Mouse (Mus musculus) intestine, embryonic 16.5 days (tissue): ENCODE measurements at regions not wholly inside any gene's neighbourhood (a gene's known extent, or its start where the extent isn't known, plus 50 kb on each side); places are given as distances from the start of the nearest gene placed in this dataset. TPM values are rescaled to one million over a fixed set of nuclear protein-coding genes. Genes with fewer than 3 reads are reported as not detected.

Experiments
- ATAC-seq: fragments of 200-750 bp; cut with Nextera tagmentation; 2 replicates; pipeline ENCODE4 v1.8.0; 2017; ENCODE audit warnings: moderate TSS enrichment, moderate library complexity
- H3K27ac ChIP-seq: fragments of 300-500 bp; sonication (generic); 2 replicates; pipeline ENCODE4 v1.5.1; 2014; ENCODE audit warnings: mild to moderate bottlenecking, low read length
- H3K27me3 ChIP-seq: fragments of 300-500 bp; sonication (generic); replicated peaks from 2 replicates; pipeline ENCODE4 v1.6.1; 2014; ENCODE audit warnings: low read length, control low read depth, mixed read lengths; ENCODE audit not compliant: control insufficient read depth, insufficient read depth
- H3K36me3 ChIP-seq: fragments of 300-500 bp; sonication (generic); 2 replicates; pipeline ENCODE4 v1.6.1; 2014; ENCODE audit warnings: low read length, control low read depth; ENCODE audit not compliant: control insufficient read depth, insufficient read depth
- H3K4me1 ChIP-seq: fragments of 300-500 bp; sonication (generic); 2 replicates; pipeline ENCODE4 v1.6.1; 2014; ENCODE audit warnings: low read length, control low read depth, mixed read lengths; ENCODE audit not compliant: control insufficient read depth, insufficient read depth
- H3K4me2 ChIP-seq: fragments of 300-500 bp; sonication (generic); 2 replicates; pipeline ENCODE4 v1.6.1; 2014; ENCODE audit warnings: low read depth, low read length, control low read depth
- H3K4me3 ChIP-seq: fragments of 300-500 bp; sonication (generic); 2 replicates; pipeline ENCODE4 v1.5.1; 2014; ENCODE audit warnings: mild to moderate bottlenecking, low read length
- H3K9ac ChIP-seq: fragments of 300-500 bp; sonication (generic); 2 replicates; pipeline ENCODE4 v1.6.1; 2014; ENCODE audit warnings: low read depth, low read length
- H3K9me3 ChIP-seq: fragments of 300-500 bp; sonication (generic); 2 replicates; pipeline ENCODE4 v1.6.1; 2016; ENCODE audit warnings: low read length, control low read depth; ENCODE audit not compliant: control insufficient read depth
- WGBS: fragments of 180-500 bp; shearing (Covaris S2); extraction: QIAGEN DNeasy Blood & Tissue Kit; methylation state at CpG from one replicate; pipeline ENCODE4 v1.1.7; 2014; 5-methylcytosine and 5-hydroxymethylcytosine counted together
- microRNA-seq: library from miRNA; unstranded; fragments of <30 nt; microRNA quantifications from one replicate; pipeline ENCODE4, GENCODE M21; 2016

DNA sequence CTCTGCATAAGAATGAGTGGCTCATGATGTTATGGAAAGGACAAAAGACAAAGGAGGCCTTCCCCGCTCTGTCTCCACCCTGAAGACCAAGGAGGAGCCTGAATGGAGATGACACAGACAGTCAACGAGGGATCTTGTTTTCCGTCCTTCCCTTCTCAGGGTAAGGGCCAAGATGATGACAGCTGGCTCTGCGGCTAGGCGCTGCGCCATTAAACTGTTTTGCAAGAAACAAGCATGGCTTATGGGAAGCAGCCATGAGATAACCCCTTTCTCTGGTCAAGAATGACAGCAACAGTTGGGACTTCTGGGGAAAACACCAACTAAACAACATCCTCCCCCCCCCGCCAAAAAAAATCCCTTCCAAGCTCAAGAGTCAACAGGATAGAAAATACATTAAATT is 72.0 kb upstream of the Prox1 start:
- WGBS = 89% methylated on average over 7 of the region's 7 CpGs
- no peak for ATAC-seq

GRCm38 (mm10) chr1:190239796-190240195 is 69.3 kb upstream of the Prox1 start:
- no peaks in the 10 kb centered on the region for H3K4me1 ChIP-seq
- no peak overlapping the region for H3K4me2 ChIP-seq
- H3K27me3 ChIP-seq = no peaks in the 10 kb centered on the region
- H3K36me3 ChIP-seq = no peaks in the 10 kb centered on the region
- WGBS = 68% methylated on average over 6 of the region's 6 CpGs
- no peak overlapping the region for H3K27ac ChIP-seq
- no peak for ATAC-seq
- no peak overlapping the region for H3K4me3 ChIP-seq
- no peaks in the 10 kb centered on the region for H3K9me3 ChIP-seq
- H3K9ac ChIP-seq = no peak overlapping the region

More for the DNA sequence above, 72.0 kb upstream of the Prox1 start:
- no peak overlapping the region for H3K4me2 ChIP-seq
- no peaks in the 10 kb centered on the region for H3K27me3 ChIP-seq
- H3K4me3 ChIP-seq = no peak overlapping the region
- H3K27ac ChIP-seq = no peak overlapping the region
- H3K4me1 ChIP-seq = no peaks in the 10 kb centered on the region
- H3K9ac ChIP-seq = no peak overlapping the region
- H3K36me3 ChIP-seq = no peaks in the 10 kb centered on the region
- no peaks in the 10 kb centered on the region for H3K9me3 ChIP-seq

- no peaks in the 10 kb centered on the region for H3K36me3 ChIP-seq
- whole genome bisulfite sequencing = 46% methylated on average over 5 of the region's 5 CpGs
- no peak overlapping the region for H3K4me3 ChIP-seq
- H3K9me3 ChIP-seq = 0 out of 2 replicates have a peak, but pooled peaks cover 3% of the 10 kb centered on the region
- H3K4me1 ChIP-seq = no peaks in the 10 kb centered on the region
- ATAC-seq = no peak
- H3K4me2 ChIP-seq = no peak overlapping the region
- H3K27ac ChIP-seq = no peak overlapping the region
- H3K27me3 ChIP-seq = no peaks in the 10 kb centered on the region
- H3K9ac ChIP-seq = no peak overlapping the region
Measured at GRCm38 (mm10) chr1:190230866-190231265, 60.4 kb upstream of the Prox1 start.

DNA sequence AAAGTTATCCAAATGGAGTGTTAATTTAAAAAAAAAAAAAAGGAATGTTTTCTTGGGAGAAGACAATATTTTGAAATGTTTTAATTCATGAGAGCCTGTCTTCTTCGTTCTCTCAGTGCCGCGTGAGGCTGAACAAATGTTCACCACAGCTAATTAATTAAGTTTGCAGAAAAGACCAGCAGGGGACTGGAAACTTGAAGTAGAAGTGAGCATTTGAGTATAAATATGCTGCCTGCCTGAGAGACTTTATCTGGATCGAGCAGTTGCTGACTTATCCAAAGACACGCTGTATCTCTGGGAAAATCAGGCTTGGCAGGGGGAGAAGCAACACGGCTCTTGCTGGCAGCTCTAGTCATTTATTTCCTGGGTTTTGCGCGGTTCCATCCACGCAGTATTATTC is 49.9 kb upstream of the Prox1 start:
- H3K27ac ChIP-seq = no peak overlapping the region
- ATAC-seq = no peak
- no peak overlapping the region for H3K4me3 ChIP-seq
- H3K27me3 ChIP-seq = no peaks in the 10 kb centered on the region
- H3K9me3 ChIP-seq = no peaks in the 10 kb centered on the region; the same call in 1 of the 2 replicates
- no peaks in the 10 kb centered on the region for H3K4me1 ChIP-seq
- H3K36me3 ChIP-seq = no peaks in the 10 kb centered on the region
- H3K4me2 ChIP-seq = no peak overlapping the region
- no peak overlapping the region for H3K9ac ChIP-seq
- 54% methylated on average over 9 of the region's 9 CpGs for WGBS

Small RNAs in the stretch of these regions (microRNA-seq; reads per million reads assigned to microRNA genes)
- gene Gm47294 = not detected
